Mouse (Mus musculus): ENCODE measurements at regions not wholly inside any gene's neighbourhood (a gene's known extent, or its start where the extent isn't known, plus 50 kb on each side); places are given as distances from the start of the nearest gene placed in this dataset.

GRCm38 (mm10) chr3:128261208-128261607 lies 365.1 kb upstream of the Fam241a start:
- TF ChIP-seq CTCF (IDR thresholded peaks at IDR 0.05; ENCODE audit: low read depth, low read length) (no peak), POLR2A (IDR thresholded peaks at IDR 0.05; ENCODE audit: borderline replicate concordance, low read depth, low read length) (no peak)

GRCm38 (mm10) chr3:128247816-128248215 lies 351.7 kb upstream of the Fam241a start:
- TF ChIP-seq POLR2A (IDR thresholded peaks at IDR 0.05; ENCODE audit: borderline replicate concordance, low read depth, low read length) = no peak
- no peak for TF ChIP-seq CTCF (IDR thresholded peaks at IDR 0.05; ENCODE audit: low read depth, low read length)
- H3K4me1 ChIP-seq (ENCODE audit: control insufficient read depth, insufficient read depth, low read length) = no peaks in the 10 kb centered on the region
- no peak overlapping the region for H3K4me3 ChIP-seq (ENCODE audit: insufficient read depth, low read length)
- H3K27ac ChIP-seq (ENCODE audit: insufficient read depth, low read depth, low read length) = no peak overlapping the region

More at GRCm38 (mm10) chr3:128261208-128261607, 365.1 kb upstream of the Fam241a start:
- H3K4me1 ChIP-seq (ENCODE audit: control insufficient read depth, insufficient read depth, low read length) = no peaks in the 10 kb centered on the region
- no peak overlapping the region for H3K27ac ChIP-seq (ENCODE audit: insufficient read depth, low read depth, low read length)
- no peak overlapping the region for H3K4me3 ChIP-seq (ENCODE audit: insufficient read depth, low read length)

DNA sequence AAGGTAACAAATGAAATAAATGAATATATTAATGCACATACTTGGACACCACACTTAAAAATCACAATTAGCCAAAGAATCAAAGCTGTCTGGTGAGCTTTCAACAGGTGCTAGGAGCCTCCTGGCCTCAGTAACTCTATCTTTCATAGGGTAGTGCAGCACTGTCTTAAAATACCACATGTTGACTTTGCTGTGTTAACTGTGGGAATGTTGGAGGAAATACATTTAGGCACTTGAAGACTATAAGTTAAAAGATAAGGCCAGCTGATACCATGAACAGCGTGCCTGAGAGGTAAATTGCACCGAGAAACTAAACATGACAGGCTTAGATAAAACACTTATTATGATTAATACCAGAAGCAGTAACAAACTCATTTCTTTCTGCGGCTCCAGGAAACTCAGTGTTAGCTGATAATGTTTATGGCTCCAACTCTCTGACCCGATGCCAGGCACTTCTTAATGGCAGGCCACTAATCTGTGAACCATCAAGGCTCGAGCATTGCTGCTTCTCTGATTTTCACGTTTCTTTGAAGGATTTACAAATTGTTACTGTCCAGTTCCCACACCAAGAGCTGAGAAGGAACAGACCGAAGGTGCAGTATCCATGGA lies 343.8 kb upstream of the Fam241a start:
- no peak overlapping the region for H3K4me3 ChIP-seq (ENCODE audit: insufficient read depth, low read length)
- TF ChIP-seq CTCF (IDR thresholded peaks at IDR 0.05; ENCODE audit: low read depth, low read length) (no peak), POLR2A (IDR thresholded peaks at IDR 0.05; ENCODE audit: borderline replicate concordance, low read depth, low read length) (no peak)
- no peak overlapping the region for H3K27ac ChIP-seq (ENCODE audit: insufficient read depth, low read depth, low read length)
- no peaks in the 10 kb centered on the region for H3K4me1 ChIP-seq (ENCODE audit: control insufficient read depth, insufficient read depth, low read length)

DNA sequence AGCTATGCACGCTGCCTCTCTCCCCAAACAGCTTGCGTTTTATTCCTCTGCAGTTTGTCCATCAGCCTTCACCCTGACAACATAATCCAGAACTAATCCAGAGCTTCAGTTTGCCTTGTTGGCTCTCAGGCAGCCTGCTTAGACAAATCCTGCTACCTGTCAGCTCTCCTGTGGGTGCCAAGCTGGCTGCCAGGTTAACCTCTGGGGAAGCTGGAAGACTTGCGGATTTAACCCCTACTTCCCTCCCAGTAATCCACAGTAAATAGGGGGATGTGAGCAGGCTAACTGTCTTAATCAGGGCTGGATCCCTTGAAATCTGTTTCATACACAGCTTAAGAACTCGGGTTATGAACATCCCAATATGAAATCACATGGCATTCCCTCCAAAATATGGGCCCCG lies 334.3 kb upstream of the Fam241a start:
- Histone ChIP-seq H3K27ac (ENCODE audit: insufficient read depth, low read depth, low read length) (no peak overlapping the region), H3K4me3 (ENCODE audit: insufficient read depth, low read length) (no peak overlapping the region), H3K4me1 (ENCODE audit: control insufficient read depth, insufficient read depth, low read length) (no peaks in the 10 kb centered on the region)
- TF ChIP-seq CTCF (IDR thresholded peaks at IDR 0.05; ENCODE audit: low read depth, low read length) (no peak), POLR2A (IDR thresholded peaks at IDR 0.05; ENCODE audit: borderline replicate concordance, low read depth, low read length) (no peak)

- no peak overlapping the region for H3K4me3 ChIP-seq (ENCODE audit: insufficient read depth, low read length)
- no peak overlapping the region for H3K27ac ChIP-seq (ENCODE audit: insufficient read depth, low read depth, low read length)
- TF ChIP-seq CTCF (IDR thresholded peaks at IDR 0.05; ENCODE audit: low read depth, low read length) (no peak), POLR2A (IDR thresholded peaks at IDR 0.05; ENCODE audit: borderline replicate concordance, low read depth, low read length) (no peak)
- H3K4me1 ChIP-seq (ENCODE audit: control insufficient read depth, insufficient read depth, low read length) = no peaks in the 10 kb centered on the region
These were observed 330.9 kb upstream of the Fam241a start for GRCm38 (mm10) chr3:128226930-128227585.

DNA sequence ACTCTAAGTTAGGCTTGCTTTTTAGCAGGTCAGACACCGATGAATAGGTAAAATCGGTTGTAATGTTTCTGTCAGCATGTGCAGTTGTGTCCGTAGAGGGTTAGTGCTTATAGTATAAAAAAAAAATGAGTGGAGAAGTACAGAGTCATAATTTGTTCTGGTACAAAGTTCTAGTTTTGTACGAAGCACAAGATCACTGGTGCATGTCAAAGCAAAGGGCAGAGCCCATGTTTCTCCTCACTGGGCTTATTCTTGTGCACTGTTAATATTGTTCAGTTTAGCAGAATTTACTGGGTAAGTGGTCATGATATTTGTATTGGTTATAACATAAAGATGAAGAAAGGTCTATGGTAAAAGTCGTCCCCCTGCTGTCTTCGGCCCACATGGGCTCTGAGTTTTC lies 330.4 kb upstream of the Fam241a start:
- H3K4me3 ChIP-seq (ENCODE audit: insufficient read depth, low read length) = no peak overlapping the region
- TF ChIP-seq POLR2A (IDR thresholded peaks at IDR 0.05; ENCODE audit: borderline replicate concordance, low read depth, low read length) = no peak
- no peak for TF ChIP-seq CTCF (IDR thresholded peaks at IDR 0.05; ENCODE audit: low read depth, low read length)
- no peak overlapping the region for H3K27ac ChIP-seq (ENCODE audit: insufficient read depth, low read depth, low read length)
- no peaks in the 10 kb centered on the region for H3K4me1 ChIP-seq (ENCODE audit: control insufficient read depth, insufficient read depth, low read length)

GRCm38 (mm10) chr3:128222344-128222743 lies 326.2 kb upstream of the Fam241a start:
- H3K27ac ChIP-seq (ENCODE audit: insufficient read depth, low read depth, low read length) = no peak overlapping the region
- TF ChIP-seq POLR2A (IDR thresholded peaks at IDR 0.05; ENCODE audit: borderline replicate concordance, low read depth, low read length) (no peak), CTCF (IDR thresholded peaks at IDR 0.05; ENCODE audit: low read depth, low read length) (no peak)
- H3K4me1 ChIP-seq (ENCODE audit: control insufficient read depth, insufficient read depth, low read length) = no peaks in the 10 kb centered on the region
- no peak overlapping the region for H3K4me3 ChIP-seq (ENCODE audit: insufficient read depth, low read length)

- TF ChIP-seq CTCF (IDR thresholded peaks at IDR 0.05; ENCODE audit: low read depth, low read length) (no peak), POLR2A (IDR thresholded peaks at IDR 0.05; ENCODE audit: borderline replicate concordance, low read depth, low read length) (no peak)
- Histone ChIP-seq H3K4me3 (ENCODE audit: insufficient read depth, low read length) (no peak overlapping the region), H3K27ac (ENCODE audit: insufficient read depth, low read depth, low read length) (no peak overlapping the region), H3K4me1 (ENCODE audit: control insufficient read depth, insufficient read depth, low read length) (no peaks in the 10 kb centered on the region)
These were observed 325.5 kb upstream of the Fam241a start for GRCm38 (mm10) chr3:128221625-128222024.

GRCm38 (mm10) chr3:128220776-128221550 lies 324.8 kb upstream of the Fam241a start:
- Histone ChIP-seq H3K4me3 (ENCODE audit: insufficient read depth, low read length) (no peak overlapping the region), H3K4me1 (ENCODE audit: control insufficient read depth, insufficient read depth, low read length) (no peaks in the 10 kb centered on the region), H3K27ac (ENCODE audit: insufficient read depth, low read depth, low read length) (no peak overlapping the region)
- TF ChIP-seq CTCF (IDR thresholded peaks at IDR 0.05; ENCODE audit: low read depth, low read length) (no peak), POLR2A (IDR thresholded peaks at IDR 0.05; ENCODE audit: borderline replicate concordance, low read depth, low read length) (no peak)
